Mouse (Mus musculus) T-cell, adult 2 months (primary cell): ENCODE data around the gene Slmap.

Experiments
- DNase-seq: peaks from one replicate; pipeline ENCODE4 v3.0.0; 2022; ENCODE audit warnings: low spot score

Slmap gene

GRCm38 (mm10) chr14:26467974-26468373, 66.8 kb downstream of the Slmap start:
- DNase-seq, result no peak

- no peak for DNase-seq
Measured at GRCm38 (mm10) chr14:26466544-26467125, 68.1 kb downstream of the Slmap start.

- no peak for DNase-seq
Measured at GRCm38 (mm10) chr14:26465898-26466297, 68.8 kb downstream of the Slmap start.

GRCm38 (mm10) chr14:26459516-26459915, 75.2 kb downstream of the Slmap start:
- DNase-seq, result no peak

GRCm38 (mm10) chr14:26454851-26455250, 79.9 kb downstream of the Slmap start:
- no peak for DNase-seq

GRCm38 (mm10) chr14:26450036-26450800, 84.5 kb downstream of the Slmap start:
- no peak for DNase-seq

GRCm38 (mm10) chr14:26448581-26448980, 86.2 kb downstream of the Slmap start:
- DNase-seq, result no peak

- DNase-seq, result no peak
Measured at GRCm38 (mm10) chr14:26447223-26447622, 87.5 kb downstream of the Slmap start.

- DNase-seq, result no peak
Measured at GRCm38 (mm10) chr14:26446538-26446937, 88.2 kb downstream of the Slmap start.

GRCm38 (mm10) chr14:26442534-26442933, 92.2 kb downstream of the Slmap start:
- DNase-seq, result no peak

- no peak for DNase-seq
Measured at GRCm38 (mm10) chr14:26441041-26441812, 93.5 kb downstream of the Slmap start.

GRCm38 (mm10) chr14:26439996-26440395, 94.7 kb downstream of the Slmap start:
- DNase-seq, result no peak

- DNase-seq, result no peak
Measured at GRCm38 (mm10) chr14:26437771-26438170, 97.0 kb downstream of the Slmap start.

GRCm38 (mm10) chr14:26436304-26436703, 98.4 kb downstream of the Slmap start:
- no peak for DNase-seq

- no peak for DNase-seq
Measured at GRCm38 (mm10) chr14:26432320-26432719, 102.4 kb downstream of the Slmap start.

- no peak for DNase-seq
Measured at GRCm38 (mm10) chr14:26431919-26432318, 102.8 kb downstream of the Slmap start.

- no peak for DNase-seq
Measured at GRCm38 (mm10) chr14:26420231-26420630, 114.5 kb downstream of the Slmap start.

- DNase-seq, result no peak
Measured at GRCm38 (mm10) chr14:26417956-26418355, 116.8 kb downstream of the Slmap start.

GRCm38 (mm10) chr14:26417088-26417487, 117.6 kb downstream of the Slmap start:
- no peak for DNase-seq

- DNase-seq, result no peak
Measured at GRCm38 (mm10) chr14:26413581-26413980, 121.2 kb downstream of the Slmap start.

- no peak for DNase-seq
Measured at GRCm38 (mm10) chr14:26406746-26407145, 128.0 kb downstream of the Slmap start.

GRCm38 (mm10) chr14:26398508-26399160, 136.1 kb downstream of the Slmap start:
- no peak for DNase-seq
